Mouse (Mus musculus) lung, embryonic 16.5 days (tissue): ENCODE data around the gene Shf. TPM values are rescaled to one million over a fixed set of nuclear protein-coding genes. Genes with fewer than 3 reads are reported as not detected.

Source experiments
- ATAC-seq: fragments of 200-750 bp; cut with Nextera tagmentation; 2 replicates; pipeline ENCODE4 v1.8.0; 2017; ENCODE audit warnings: low read depth, mild to moderate bottlenecking, moderate library complexity
- H3K27ac ChIP-seq: fragments of 300-500 bp; sonication (generic); 2 replicates; pipeline ENCODE4 v1.5.1; 2014; ENCODE audit warnings: mild to moderate bottlenecking, control low read depth, low read length
- H3K27me3 ChIP-seq: fragments of 300-500 bp; sonication (generic); 2 replicates; pipeline ENCODE4 v1.6.1; 2014; ENCODE audit warnings: low read depth, low read length, mixed read lengths; ENCODE audit not compliant: control insufficient read depth, insufficient read depth
- H3K36me3 ChIP-seq: fragments of 300-500 bp; sonication (generic); 2 replicates; pipeline ENCODE4 v1.6.1; 2014; ENCODE audit warnings: low read length; ENCODE audit not compliant: control insufficient read depth, insufficient read depth
- H3K4me1 ChIP-seq: fragments of 300-500 bp; sonication (generic); replicated peaks from 2 replicates; pipeline ENCODE4 v1.6.1; 2014; ENCODE audit warnings: low read length, mixed read lengths; ENCODE audit not compliant: control insufficient read depth, insufficient read depth
- H3K4me2 ChIP-seq: fragments of 300-500 bp; sonication (generic); 2 replicates; pipeline ENCODE4 v1.6.1; 2014; ENCODE audit warnings: low read depth, low read length, control low read depth
- H3K4me3 ChIP-seq: fragments of 300-500 bp; sonication (generic); 2 replicates; pipeline ENCODE4 v1.5.1; 2014; ENCODE audit warnings: mild to moderate bottlenecking, low read length, control low read depth
- H3K9ac ChIP-seq: fragments of 300-500 bp; sonication (generic); 2 replicates; pipeline ENCODE4 v1.6.1; 2014; ENCODE audit warnings: low read length, control low read depth
- H3K9me3 ChIP-seq: fragments of 300-500 bp; sonication (generic); 2 replicates; pipeline ENCODE4 v1.6.1; 2016; ENCODE audit warnings: low read length; ENCODE audit not compliant: control insufficient read depth
- WGBS: fragments of 180-500 bp; shearing (Covaris S2); extraction: QIAGEN DNeasy Blood & Tissue Kit; methylation state at CpG from one replicate; pipeline ENCODE4 v1.1.7; 2014; 5-methylcytosine and 5-hydroxymethylcytosine counted together
- polyA plus RNA-seq: library from polyadenylated mRNA; unstranded; fragments of >200 nt; fragmentation: Nextera tagmentation; extraction: Ambion mirVana; gene quantifications from 2 replicates; pipeline ENCODE4 v1.2.1, GENCODE M21; 2015

Shf gene
- polyA plus RNA-seq, 1 experiment from 2014 or later: 2.5 TPM

GRCm38 (mm10) chr2:122302574-122303241, 66.3 kb downstream of the Shf start:
- H3K4me2 ChIP-seq: no peak overlapping the region
- no peak overlapping the region for H3K4me3 ChIP-seq
- peaks cover 18% of the 10 kb centered on the region for H3K4me1 ChIP-seq
- no peak overlapping the region for H3K9ac ChIP-seq
- WGBS: 11% methylated on average over 9 of the region's 9 CpGs
- H3K27ac ChIP-seq: no peak overlapping the region
- H3K36me3 ChIP-seq: no peaks in the 10 kb centered on the region
- H3K27me3 ChIP-seq: peaks cover 57% of the 10 kb centered on the region
- no peak for ATAC-seq
- H3K9me3 ChIP-seq: no peaks in the 10 kb centered on the region

DNA sequence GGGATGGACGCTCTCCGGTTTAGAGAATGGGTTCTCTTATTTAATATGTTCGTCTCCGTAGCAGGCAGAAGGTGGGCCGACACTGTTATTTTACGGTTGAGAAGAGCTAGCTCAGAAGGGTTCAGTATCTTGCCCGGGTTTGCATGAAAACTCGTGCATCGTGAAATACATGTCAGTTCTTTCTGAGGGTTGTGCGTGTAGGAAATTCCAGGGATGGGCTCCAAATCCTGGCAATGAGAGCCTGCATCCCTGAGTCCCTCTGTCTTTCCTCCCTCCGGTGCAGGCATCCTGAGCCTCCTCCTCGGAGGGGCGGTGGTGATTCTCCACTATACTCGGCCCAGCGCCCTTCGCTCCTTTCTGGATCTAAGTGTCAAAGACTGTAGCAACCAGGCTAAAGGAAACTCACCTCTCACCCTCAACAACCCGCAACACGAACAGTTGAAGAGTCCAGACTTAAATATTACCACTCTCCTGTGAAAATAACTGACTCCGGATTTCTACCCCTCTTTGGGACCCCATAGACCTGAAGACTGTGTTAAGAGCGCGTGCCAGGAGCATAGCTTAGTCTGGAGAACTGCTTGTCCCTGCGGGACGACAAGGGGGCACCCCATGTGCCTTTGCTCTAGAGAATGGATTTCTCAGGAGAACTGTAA, 66.9 kb downstream of the Shf start:
- H3K27ac ChIP-seq: no peak overlapping the region
- 10% methylated on average over 23 of the region's 23 CpGs for WGBS
- H3K9ac ChIP-seq: no peak overlapping the region
- H3K9me3 ChIP-seq: no peaks in the 10 kb centered on the region
- no peaks in the 10 kb centered on the region for H3K36me3 ChIP-seq
- no peak for ATAC-seq
- H3K4me2 ChIP-seq: peak overlapping the region; percentile 54
- peaks cover 20% of the 10 kb centered on the region for H3K4me1 ChIP-seq
- peak overlapping the region; percentile 38 for H3K4me3 ChIP-seq
- peaks cover 63% of the 10 kb centered on the region for H3K27me3 ChIP-seq

DNA sequence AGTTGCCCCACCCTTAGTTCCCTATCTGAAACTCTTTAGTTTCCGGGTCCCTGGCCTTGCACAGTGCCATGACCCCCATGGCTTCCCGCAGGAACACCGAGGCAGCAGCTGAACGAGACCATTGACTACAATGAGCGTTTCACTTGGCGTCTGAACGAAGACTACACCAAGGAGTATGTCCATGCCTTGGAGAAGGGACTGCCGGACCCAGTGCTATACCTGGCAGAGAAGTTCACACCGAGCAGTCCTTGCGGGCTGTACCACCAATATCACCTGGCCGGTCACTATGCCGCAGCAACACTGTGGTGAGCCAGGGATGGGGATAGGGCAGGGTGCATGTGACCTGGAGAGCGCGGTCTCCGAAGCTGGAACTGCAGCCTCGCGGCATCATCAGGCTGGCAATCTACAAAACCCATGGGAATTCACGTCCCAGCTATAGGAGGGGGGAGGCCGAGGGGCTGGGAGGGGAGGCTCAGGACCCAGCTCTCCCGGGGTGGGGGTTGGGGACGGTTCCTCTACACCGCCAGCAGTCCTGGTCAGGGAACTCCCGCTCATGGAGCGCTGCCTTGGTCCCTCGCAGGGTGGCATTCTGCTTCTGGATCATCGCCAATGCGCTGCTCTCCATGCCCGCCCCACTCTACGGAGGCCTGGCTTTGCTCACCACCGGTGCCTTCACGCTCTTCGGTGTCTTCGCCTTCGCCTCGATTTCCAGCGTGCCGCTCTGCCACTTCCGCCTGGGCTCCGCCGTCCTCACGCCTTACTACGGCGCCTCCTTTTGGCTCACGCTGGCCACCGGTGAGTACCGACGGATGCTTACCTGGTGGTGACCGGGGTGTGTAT, 67.7 kb downstream of the Shf start:
- peaks cover 68% of the 10 kb centered on the region for H3K27me3 ChIP-seq
- H3K27ac ChIP-seq: no peak overlapping the region
- peak; percentile 34; the same call in 1 of the 2 replicates for ATAC-seq
- peak overlapping the region; percentile 54 for H3K4me2 ChIP-seq
- H3K9ac ChIP-seq: no peak overlapping the region
- no peaks in the 10 kb centered on the region for H3K9me3 ChIP-seq
- peak overlapping the region; percentile 38 for H3K4me3 ChIP-seq
- H3K4me1 ChIP-seq: peaks cover 20% of the 10 kb centered on the region
- WGBS: under 1% methylated on average over 48 of the region's 48 CpGs
- no peaks in the 10 kb centered on the region for H3K36me3 ChIP-seq

DNA sequence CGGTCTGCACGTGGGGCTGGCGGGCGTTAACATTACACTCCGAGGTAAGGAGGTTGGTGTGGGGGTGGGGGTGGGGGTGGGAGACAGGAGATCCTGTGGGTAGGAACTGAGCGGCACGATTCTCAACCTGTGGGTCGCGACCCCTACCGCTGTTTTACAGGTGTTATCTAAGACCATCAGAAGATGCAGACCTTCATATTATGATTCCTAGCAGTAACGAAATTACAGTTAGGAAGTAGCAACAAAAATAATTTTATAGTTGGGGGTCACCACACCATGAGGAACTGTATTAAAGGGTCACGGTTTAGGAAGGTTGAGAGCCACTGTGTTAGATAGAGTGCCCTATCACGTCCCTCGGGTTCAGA, 68.3 kb downstream of the Shf start:
- H3K9me3 ChIP-seq: no peaks in the 10 kb centered on the region
- no peak overlapping the region for H3K4me2 ChIP-seq
- peaks cover 20% of the 10 kb centered on the region for H3K4me1 ChIP-seq
- H3K27me3 ChIP-seq: peaks cover 74% of the 10 kb centered on the region
- no peak for ATAC-seq
- no peak overlapping the region for H3K27ac ChIP-seq
- 5% methylated on average over 14 of the region's 14 CpGs for WGBS
- no peaks in the 10 kb centered on the region for H3K36me3 ChIP-seq
- H3K4me3 ChIP-seq: no peak overlapping the region
- H3K9ac ChIP-seq: no peak overlapping the region

DNA sequence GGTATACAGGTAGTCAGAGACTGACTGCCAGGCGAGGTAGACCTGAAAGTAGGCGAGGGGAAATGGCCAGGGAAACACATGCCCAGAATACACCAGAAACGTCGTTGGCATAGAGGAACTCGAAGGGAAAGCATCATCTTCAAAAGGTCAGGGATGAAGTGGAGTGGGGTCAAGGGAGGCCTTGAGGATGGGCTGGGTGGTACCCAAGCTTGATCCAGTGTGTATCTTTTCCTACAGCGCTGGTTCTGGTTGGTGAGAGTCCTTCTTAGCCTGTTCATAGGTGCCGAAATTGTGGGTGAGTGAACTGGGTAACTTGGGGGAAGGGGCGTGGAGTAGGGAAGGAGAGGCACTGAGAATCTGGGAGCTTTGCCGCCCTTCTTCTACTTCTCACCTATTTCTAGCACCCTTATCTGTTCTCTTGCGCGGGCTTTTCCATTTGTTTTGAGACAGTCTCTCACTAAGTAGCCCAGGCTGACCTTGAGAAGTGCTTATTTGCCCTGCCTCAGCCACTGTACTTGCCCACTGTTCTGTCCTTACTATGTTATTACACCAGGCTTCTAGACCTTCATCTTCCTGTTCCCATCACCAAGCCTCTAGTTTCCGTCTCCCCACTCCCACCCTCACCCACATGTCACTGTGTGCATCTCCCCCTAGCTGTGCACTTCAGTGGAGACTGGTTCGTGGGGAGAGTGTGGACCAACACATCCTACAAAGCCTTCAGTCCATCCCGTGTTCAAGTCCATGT, 68.9 kb downstream of the Shf start:
- Histone ChIP-seq H3K27me3 (peaks cover 79% of the 10 kb centered on the region), H3K9ac (no peak overlapping the region), H3K4me1 (peaks cover 20% of the 10 kb centered on the region), H3K27ac (no peak overlapping the region), H3K4me2 (no peak overlapping the region), H3K9me3 (no peaks in the 10 kb centered on the region), H3K36me3 (no peaks in the 10 kb centered on the region), H3K4me3 (no peak overlapping the region)
- ATAC-seq: no peak
- 11% methylated on average over 14 of the region's 14 CpGs for WGBS

Other genes with a start within 250 kb of the Shf start
- 408 and 412 TPM in 2 replicates for gene B2m, start 221.5 kb downstream of the Shf start, polyA plus RNA-seq
- 0.11 TPM in 1 of 2 replicates, not detected in the other for gene Trim69, start 208.5 kb downstream of the Shf start, polyA plus RNA-seq
- not detected in 2 replicates for gene Patl2, start 183.0 kb downstream of the Shf start, polyA plus RNA-seq
- gene Terb2, start 182.9 kb downstream of the Shf start, polyA plus RNA-seq: not detected in 2 replicates
- 23.4 and 26.2 TPM in 2 replicates for gene Sord, start 134.4 kb downstream of the Shf start, polyA plus RNA-seq
- gene Duox2, start 70.7 kb downstream of the Shf start, polyA plus RNA-seq: not detected in 2 replicates
- not detected in 2 replicates for gene Duoxa2, start 70.3 kb downstream of the Shf start, polyA plus RNA-seq
- 0.30 and 0.51 TPM in 2 replicates for gene Duoxa1, start 55.4 kb downstream of the Shf start, polyA plus RNA-seq
- 0.03 and 0.16 TPM in 2 replicates for gene Duox1, start 53.5 kb downstream of the Shf start, polyA plus RNA-seq
- gene Slc28a2, start 57.3 kb upstream of the Shf start, polyA plus RNA-seq: 0.14 and 0.24 TPM in 2 replicates
- not detected in 2 replicates for gene Gm14085, start 115.8 kb upstream of the Shf start, polyA plus RNA-seq
- 7.9 and 11.4 TPM in 2 replicates for gene Gatm, start 242.1 kb upstream of the Shf start, polyA plus RNA-seq